Mouse (Mus musculus): Measurements from ENCODE around the gene Cfap157. TPM values are rescaled to one million over a fixed set of nuclear protein-coding genes. Genes with fewer than 3 reads are reported as not detected.

Cfap157 gene
- polyA plus RNA-seq, 1 experiment from 2014 or later = 0.75 TPM

GRCm38 (mm10) chr2:32761361-32761760, 22.9 kb downstream of the Cfap157 start:
- Histone ChIP-seq H3K9ac (replicated peaks; ENCODE audit: low read depth, low read length) (no peak overlapping the region), H3K9me3 (ENCODE audit: control insufficient read depth, low read depth, low read length) (no peaks in the 10 kb centered on the region), H3K36me3 (ENCODE audit: control insufficient read depth, insufficient read depth, low read length) (peaks cover 15% of the 10 kb centered on the region), H3K4me2 (replicated peaks; ENCODE audit: low read depth, low read length) (no peak overlapping the region), H3K4me3 (ENCODE audit: low read depth, low read length) (no peak overlapping the region), H3K27me3 (ENCODE audit: control insufficient read depth, insufficient read depth, low read length) (no peaks in the 10 kb centered on the region), H3K27ac (ENCODE audit: low read length) (no peak overlapping the region), H3K4me1 (ENCODE audit: control insufficient read depth, insufficient read depth, low read length) (no peaks in the 10 kb centered on the region)
- no peak for ATAC-seq (ENCODE audit: insufficient number of reproducible peaks, insufficient read depth, low FRiP score, low read depth)
- WGBS = 88% methylated on average over 14 of the region's 14 CpGs

GRCm38 (mm10) chr2:32759001-32759400, 25.2 kb downstream of the Cfap157 start:
- Histone ChIP-seq H3K4me1 (ENCODE audit: control insufficient read depth, insufficient read depth, low read length) (no peaks in the 10 kb centered on the region), H3K4me2 (replicated peaks; ENCODE audit: low read depth, low read length) (no peak overlapping the region), H3K27me3 (ENCODE audit: control insufficient read depth, insufficient read depth, low read length) (no peaks in the 10 kb centered on the region), H3K27ac (ENCODE audit: low read length) (no peak overlapping the region), H3K36me3 (ENCODE audit: control insufficient read depth, insufficient read depth, low read length) (peaks cover 19% of the 10 kb centered on the region), H3K9me3 (ENCODE audit: control insufficient read depth, low read depth, low read length) (no peaks in the 10 kb centered on the region), H3K9ac (replicated peaks; ENCODE audit: low read depth, low read length) (no peak overlapping the region), H3K4me3 (ENCODE audit: low read depth, low read length) (no peak overlapping the region)
- WGBS = 79% methylated on average over 2 of the region's 2 CpGs
- ATAC-seq (ENCODE audit: insufficient number of reproducible peaks, insufficient read depth, low FRiP score, low read depth) = no peak

DNA sequence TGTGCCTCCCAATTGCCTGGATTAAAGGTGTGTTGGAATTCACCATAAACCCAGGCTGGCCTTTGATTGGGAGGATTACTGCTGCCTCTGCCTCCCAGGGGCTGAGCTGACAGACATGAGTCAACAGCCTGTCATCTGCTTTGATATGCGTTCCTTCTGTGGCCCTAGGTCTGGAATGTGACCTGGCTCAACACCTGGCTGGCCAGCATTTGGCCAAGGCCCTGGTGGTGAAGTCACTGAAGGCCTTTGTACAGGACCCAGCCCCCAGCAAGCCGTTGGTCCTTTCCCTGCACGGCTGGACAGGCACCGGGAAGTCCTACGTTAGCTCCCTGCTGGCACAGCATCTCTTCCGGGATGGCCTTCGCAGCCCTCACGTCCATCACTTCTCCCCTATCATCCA, 25.7 kb downstream of the Cfap157 start:
- no peaks in the 10 kb centered on the region for H3K9me3 ChIP-seq (ENCODE audit: control insufficient read depth, low read depth, low read length)
- no peak overlapping the region for H3K4me2 ChIP-seq (replicated peaks; ENCODE audit: low read depth, low read length)
- ATAC-seq (ENCODE audit: insufficient number of reproducible peaks, insufficient read depth, low FRiP score, low read depth) = no peak
- H3K27me3 ChIP-seq (ENCODE audit: control insufficient read depth, insufficient read depth, low read length) = no peaks in the 10 kb centered on the region
- no peak overlapping the region for H3K27ac ChIP-seq (ENCODE audit: low read length)
- no peaks in the 10 kb centered on the region for H3K4me1 ChIP-seq (ENCODE audit: control insufficient read depth, insufficient read depth, low read length)
- WGBS = 57% methylated on average over 8 of the region's 8 CpGs
- no peak overlapping the region for H3K9ac ChIP-seq (replicated peaks; ENCODE audit: low read depth, low read length)
- H3K36me3 ChIP-seq (ENCODE audit: control insufficient read depth, insufficient read depth, low read length) = peaks cover 19% of the 10 kb centered on the region
- no peak overlapping the region for H3K4me3 ChIP-seq (ENCODE audit: low read depth, low read length)

- WGBS = under 1% methylated on average over 66 of the region's 66 CpGs
- Histone ChIP-seq H3K9ac (replicated peaks; ENCODE audit: low read depth, low read length) (peak within 1 kb of the TSS; percentile 45), H3K9me3 (ENCODE audit: control insufficient read depth, low read depth, low read length) (no peaks in the 10 kb centered on the region), H3K4me2 (replicated peaks; ENCODE audit: low read depth, low read length) (peak within 1 kb of the TSS; percentile 38), H3K27ac (ENCODE audit: low read length) (peak within 1 kb of the TSS; percentile 84), H3K4me3 (ENCODE audit: low read depth, low read length) (peak within 1 kb of the TSS; percentile 66), H3K4me1 (ENCODE audit: control insufficient read depth, insufficient read depth, low read length) (0 out of 2 replicates have a peak, but pooled peaks cover 1% of the 10 kb centered on the region), H3K36me3 (ENCODE audit: control insufficient read depth, insufficient read depth, low read length) (peaks cover 18% of the 10 kb centered on the region), H3K27me3 (ENCODE audit: control insufficient read depth, insufficient read depth, low read length) (no peaks in the 10 kb centered on the region)
- peak; percentile 95 for ATAC-seq (ENCODE audit: insufficient number of reproducible peaks, insufficient read depth, low FRiP score, low read depth)
These were observed 27.0 kb downstream of the Cfap157 start, which contains the start of gene Tor2a for GRCm38 (mm10) chr2:32757056-32757845. Gene Tor2a, plus strand, starts transcription at chr2:32757234.

- no peak overlapping the region for H3K4me3 ChIP-seq (ENCODE audit: low read depth, low read length)
- WGBS = 37% methylated on average over 6 of the region's 6 CpGs
- H3K4me1 ChIP-seq (ENCODE audit: control insufficient read depth, insufficient read depth, low read length) = 0 out of 2 replicates have a peak, but pooled peaks cover 3% of the 10 kb centered on the region
These were observed 27.6 kb downstream of the Cfap157 start for GRCm38 (mm10) chr2:32756674-32757055.

GRCm38 (mm10) chr2:32752181-32752580, 32.0 kb downstream of the Cfap157 start:
- 66% methylated on average over 10 of the region's 10 CpGs for WGBS
- H3K9me3 ChIP-seq (ENCODE audit: control insufficient read depth, low read depth, low read length) = no peaks in the 10 kb centered on the region
- no peak overlapping the region for H3K4me2 ChIP-seq (replicated peaks; ENCODE audit: low read depth, low read length)
- no peak overlapping the region for H3K9ac ChIP-seq (replicated peaks; ENCODE audit: low read depth, low read length)
- H3K4me3 ChIP-seq (ENCODE audit: low read depth, low read length) = no peak overlapping the region
- peaks cover 18% of the 10 kb centered on the region; the same call in 1 of the 2 replicates for H3K36me3 ChIP-seq (ENCODE audit: control insufficient read depth, insufficient read depth, low read length)
- H3K27ac ChIP-seq (ENCODE audit: low read length) = no peak overlapping the region
- no peak for ATAC-seq (ENCODE audit: insufficient number of reproducible peaks, insufficient read depth, low FRiP score, low read depth)
- H3K4me1 ChIP-seq (ENCODE audit: control insufficient read depth, insufficient read depth, low read length) = peaks cover 7% of the 10 kb centered on the region; the same call in 1 of the 2 replicates
- no peaks in the 10 kb centered on the region for H3K27me3 ChIP-seq (ENCODE audit: control insufficient read depth, insufficient read depth, low read length)

More at GRCm38 (mm10) chr2:32756674-32757055, 27.6 kb downstream of the Cfap157 start:
- no peak overlapping the region for H3K9ac ChIP-seq (replicated peaks; ENCODE audit: low read depth, low read length)
- no peak overlapping the region for H3K4me2 ChIP-seq (replicated peaks; ENCODE audit: low read depth, low read length)
- no peak for ATAC-seq (ENCODE audit: insufficient number of reproducible peaks, insufficient read depth, low FRiP score, low read depth)
- H3K27me3 ChIP-seq (ENCODE audit: control insufficient read depth, insufficient read depth, low read length) = no peaks in the 10 kb centered on the region
- peaks cover 14% of the 10 kb centered on the region for H3K36me3 ChIP-seq (ENCODE audit: control insufficient read depth, insufficient read depth, low read length)
- H3K9me3 ChIP-seq (ENCODE audit: control insufficient read depth, low read depth, low read length) = no peaks in the 10 kb centered on the region
- H3K27ac ChIP-seq (ENCODE audit: low read length) = no peak overlapping the region

- peak overlapping the region; percentile 44 for H3K4me2 ChIP-seq (replicated peaks; ENCODE audit: low read depth, low read length)
- peaks cover 7% of the 10 kb centered on the region; the same call in 1 of the 2 replicates for H3K4me1 ChIP-seq (ENCODE audit: control insufficient read depth, insufficient read depth, low read length)
- H3K36me3 ChIP-seq (ENCODE audit: control insufficient read depth, insufficient read depth, low read length) = peaks cover 18% of the 10 kb centered on the region; the same call in 1 of the 2 replicates
- no peaks in the 10 kb centered on the region for H3K9me3 ChIP-seq (ENCODE audit: control insufficient read depth, low read depth, low read length)
- peak overlapping the region; percentile 25 for H3K4me3 ChIP-seq (ENCODE audit: low read depth, low read length)
- no peak for ATAC-seq (ENCODE audit: insufficient number of reproducible peaks, insufficient read depth, low FRiP score, low read depth)
- no peaks in the 10 kb centered on the region for H3K27me3 ChIP-seq (ENCODE audit: control insufficient read depth, insufficient read depth, low read length)
- H3K9ac ChIP-seq (replicated peaks; ENCODE audit: low read depth, low read length) = no peak overlapping the region
- no peak overlapping the region for H3K27ac ChIP-seq (ENCODE audit: low read length)
- 23% methylated on average over 9 of the region's 10 CpGs for WGBS
These were observed 32.6 kb downstream of the Cfap157 start for GRCm38 (mm10) chr2:32751665-32752033.

DNA sequence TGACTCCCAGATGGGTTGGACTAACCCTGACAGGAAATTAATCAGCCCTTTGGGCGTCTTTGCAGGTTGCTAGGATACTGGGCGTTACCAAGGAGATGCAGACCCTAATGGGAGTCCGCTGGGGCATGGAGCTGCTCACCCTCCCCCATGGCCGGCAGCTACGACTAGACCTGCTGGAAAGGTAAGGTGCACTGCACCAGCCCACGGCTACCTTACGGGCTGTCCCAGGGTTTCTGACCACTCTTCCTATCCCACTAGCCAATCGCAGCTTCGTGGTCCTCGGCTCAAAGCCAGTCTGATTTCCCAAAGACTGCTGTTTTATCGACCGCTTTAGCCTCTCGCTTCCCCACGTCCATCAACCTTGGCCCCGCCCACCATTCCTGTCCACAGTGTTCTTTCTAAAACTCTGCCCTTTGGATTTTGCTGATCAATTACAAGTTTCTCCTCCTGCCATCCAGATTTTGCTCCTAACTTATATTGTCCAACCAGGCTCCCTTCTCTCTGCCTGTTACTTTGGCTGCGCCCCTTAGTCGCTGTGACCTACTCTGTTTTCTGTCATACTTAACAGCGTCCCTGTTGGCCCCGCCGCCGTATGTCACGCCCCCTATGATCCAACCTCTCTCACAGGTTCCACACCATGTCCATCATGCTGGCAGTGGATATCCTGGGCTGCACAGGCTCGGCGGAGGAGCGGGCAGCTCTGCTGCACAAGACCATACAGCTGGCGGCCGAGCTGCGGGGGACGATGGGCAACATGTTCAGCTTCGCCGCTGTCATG, 33.2 kb downstream of the Cfap157 start:
- Histone ChIP-seq H3K27ac (ENCODE audit: low read length) (0 out of 2 replicates have a peak overlapping the region, but pooled peaks have one; percentile 27), H3K36me3 (ENCODE audit: control insufficient read depth, insufficient read depth, low read length) (peaks cover 22% of the 10 kb centered on the region), H3K4me3 (ENCODE audit: low read depth, low read length) (peak overlapping the region; percentile 25), H3K9me3 (ENCODE audit: control insufficient read depth, low read depth, low read length) (no peaks in the 10 kb centered on the region), H3K27me3 (ENCODE audit: control insufficient read depth, insufficient read depth, low read length) (no peaks in the 10 kb centered on the region), H3K4me1 (ENCODE audit: control insufficient read depth, insufficient read depth, low read length) (peaks cover 7% of the 10 kb centered on the region; the same call in 1 of the 2 replicates), H3K4me2 (replicated peaks; ENCODE audit: low read depth, low read length) (peak overlapping the region; percentile 44), H3K9ac (replicated peaks; ENCODE audit: low read depth, low read length) (no peak overlapping the region)
- peak; percentile 82 for ATAC-seq (ENCODE audit: insufficient number of reproducible peaks, insufficient read depth, low FRiP score, low read depth)
- WGBS = 12% methylated on average over 31 of the region's 31 CpGs

All from stomach, embryonic 14.5 days (tissue).